Mouse (Mus musculus) hindbrain, postnatal 0 days (tissue): ENCODE measurements around the gene 1700010I14Rik. TPM values are rescaled to one million over a fixed set of nuclear protein-coding genes. Genes with fewer than 3 reads are reported as not detected.

Experiments used
- ATAC-seq: fragments of 200-750 bp; cut with Nextera tagmentation; 2 replicates; pipeline ENCODE4 v1.8.0; 2017; ENCODE audit warnings: mild to moderate bottlenecking, moderate TSS enrichment, moderate library complexity
- DNase-seq: peaks from one replicate; pipeline ENCODE4 v3.0.0-alpha.2; 2015; ENCODE audit warnings: low spot score
- H3K27ac ChIP-seq: fragments of 300-500 bp; sonication (generic); 2 replicates; pipeline ENCODE4 v1.5.1; 2014; ENCODE audit warnings: mild to moderate bottlenecking
- H3K27me3 ChIP-seq: fragments of 300-500 bp; sonication (generic); 2 replicates; pipeline ENCODE4 v1.6.1; 2014; ENCODE audit warnings: low read length, mixed read lengths; ENCODE audit not compliant: insufficient read depth
- H3K36me3 ChIP-seq: fragments of 300-500 bp; sonication (generic); 2 replicates; pipeline ENCODE4 v1.6.1; 2014; ENCODE audit warnings: low read length, mixed read lengths; ENCODE audit not compliant: insufficient read depth
- H3K4me1 ChIP-seq: fragments of 300-500 bp; sonication (generic); 2 replicates; pipeline ENCODE4 v1.6.1; 2014; ENCODE audit warnings: antibody characterized with exemption, low read length, mixed read lengths; ENCODE audit not compliant: insufficient read depth
- H3K4me2 ChIP-seq: fragments of 300-500 bp; sonication (generic); 2 replicates; pipeline ENCODE4 v1.6.1; 2014; ENCODE audit warnings: low read depth, mild to moderate bottlenecking, low read length, moderate library complexity, mixed read lengths
- H3K4me3 ChIP-seq: fragments of 300-500 bp; sonication (generic); 2 replicates; pipeline ENCODE4 v1.5.1; 2014; ENCODE audit warnings: low read length
- H3K9ac ChIP-seq: fragments of 300-500 bp; sonication (generic); replicated peaks from 2 replicates; pipeline ENCODE4 v1.6.1; 2014; ENCODE audit warnings: mild to moderate bottlenecking, low read length, moderate library complexity, mixed read lengths
- H3K9me3 ChIP-seq: fragments of 300-500 bp; sonication (generic); 2 replicates; pipeline ENCODE4 v1.6.1; 2016; ENCODE audit warnings: low read length, mixed read lengths
- CTCF ChIP-seq: IDR thresholded peaks from 2 replicates; pipeline ENCODE4 v1.5.1; 2016; ENCODE audit warnings: antibody characterized with exemption, control low read depth, low read depth
- WGBS: fragments of 180-500 bp; shearing (Covaris S2); extraction: QIAGEN DNeasy Blood & Tissue Kit; methylation state at CpG from one replicate; pipeline ENCODE4 v1.1.7; 2014; 5-methylcytosine and 5-hydroxymethylcytosine counted together
- polyA plus RNA-seq: library from polyadenylated mRNA; unstranded; fragments of >200 nt; fragmentation: Nextera tagmentation; extraction: Ambion mirVana; gene quantifications from 2 replicates; pipeline ENCODE4 v1.2.1, GENCODE M21; 2015
- total RNA-seq: library from RNA; depleted of rRNA; stranded (reverse); fragments of >200 nt; gene quantifications from 2 replicates; pipeline ENCODE4 v1.2.3, GENCODE M21; 2014

The 1700010I14Rik gene
- total and polyA plus RNA-seq, 2 experiments from 2014 or later: 0.84 to 2.8 TPM

DNA sequence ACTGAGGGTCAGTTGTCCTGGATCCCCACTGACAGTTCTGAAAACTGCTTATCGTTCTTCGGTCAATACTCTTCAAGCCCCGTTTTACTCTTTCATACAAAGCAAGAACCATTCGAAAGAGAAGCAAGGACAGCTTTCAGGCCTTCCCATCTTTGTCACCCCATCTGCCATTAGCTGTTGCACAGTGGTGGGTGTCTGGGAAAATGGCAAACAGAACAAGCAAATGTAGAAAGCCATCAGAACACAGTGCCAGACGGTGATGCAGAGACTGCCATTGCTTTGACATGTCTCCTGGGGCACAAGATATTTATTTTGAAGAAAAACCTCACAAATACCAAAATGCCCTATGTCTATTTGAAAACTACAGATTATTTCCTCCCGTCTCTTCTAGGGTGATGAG lies 11.4 kb upstream of the 1700010I14Rik start:
- no peak for ATAC-seq
- Histone ChIP-seq H3K4me2 (no peak overlapping the region), H3K9ac (no peak overlapping the region), H3K27ac (no peak overlapping the region), H3K36me3 (peaks cover 21% of the 10 kb centered on the region), H3K27me3 (no peaks in the 10 kb centered on the region), H3K9me3 (no peaks in the 10 kb centered on the region), H3K4me1 (no peaks in the 10 kb centered on the region), H3K4me3 (no peak overlapping the region)
- WGBS: 80% methylated on average over 6 of the region's 6 CpGs
- no peak for DNase-seq
- no peak for TF ChIP-seq CTCF

DNA sequence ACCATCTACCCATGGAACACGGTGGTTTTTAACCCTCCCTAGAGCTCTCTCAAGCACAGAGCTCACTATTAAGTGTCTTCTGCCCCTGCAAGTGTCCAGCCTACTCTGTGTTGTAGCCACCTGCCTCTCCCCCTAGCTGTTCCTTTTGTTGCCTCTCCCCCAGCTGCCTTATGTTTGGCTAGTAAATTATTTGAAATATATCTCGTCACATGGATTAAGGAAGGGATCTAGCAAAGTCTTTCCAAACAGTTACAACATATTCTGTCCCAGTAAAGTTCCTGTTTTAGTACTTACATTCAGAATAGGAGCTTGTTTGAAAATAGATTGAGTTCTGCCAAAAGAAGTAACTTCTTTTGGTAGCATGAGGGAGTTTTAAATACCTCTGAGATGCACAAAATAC lies 10.9 kb upstream of the 1700010I14Rik start:
- no peak overlapping the region for H3K4me3 ChIP-seq
- H3K27ac ChIP-seq: no peak overlapping the region
- no peak overlapping the region for H3K4me2 ChIP-seq
- ATAC-seq: no peak
- no peak for TF ChIP-seq CTCF
- no peaks in the 10 kb centered on the region for H3K27me3 ChIP-seq
- peaks cover 21% of the 10 kb centered on the region for H3K36me3 ChIP-seq
- no peak overlapping the region for H3K9ac ChIP-seq
- no peaks in the 10 kb centered on the region for H3K4me1 ChIP-seq
- 82% methylated on average over 2 of the region's 2 CpGs for WGBS
- no peaks in the 10 kb centered on the region for H3K9me3 ChIP-seq
- DNase-seq: no peak

DNA sequence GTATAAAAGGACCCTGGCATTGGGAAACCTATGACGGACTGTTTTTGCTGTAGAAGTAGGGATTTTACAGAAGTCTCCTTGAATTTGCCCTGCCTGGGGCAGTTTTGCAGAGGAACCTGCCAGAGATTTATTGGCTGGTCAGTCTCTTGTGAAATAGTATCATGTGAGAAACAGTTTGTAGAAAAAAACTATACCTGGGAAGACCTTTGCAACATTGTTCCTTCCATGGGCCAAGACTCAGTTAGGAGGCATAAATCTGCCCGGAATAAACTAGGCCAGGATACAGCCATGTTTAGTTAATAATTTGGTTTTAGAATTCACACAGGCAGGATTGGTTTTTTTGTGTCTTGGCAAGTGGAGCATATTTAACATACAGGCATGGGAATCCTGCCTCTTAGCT lies 4.6 kb upstream of the 1700010I14Rik start:
- DNase-seq (no peak), ATAC-seq (no peak)
- WGBS: 78% methylated on average over 2 of the region's 2 CpGs
- no peak overlapping the region for H3K9ac ChIP-seq
- no peaks in the 10 kb centered on the region for H3K9me3 ChIP-seq
- no peak overlapping the region for H3K4me3 ChIP-seq
- H3K36me3 ChIP-seq: peaks cover 19% of the 10 kb centered on the region
- H3K27me3 ChIP-seq: no peaks in the 10 kb centered on the region
- peaks cover 4% of the 10 kb centered on the region; the same call in 1 of the 2 replicates for H3K4me1 ChIP-seq
- no peak for TF ChIP-seq CTCF
- H3K27ac ChIP-seq: no peak overlapping the region
- no peak overlapping the region for H3K4me2 ChIP-seq

DNA sequence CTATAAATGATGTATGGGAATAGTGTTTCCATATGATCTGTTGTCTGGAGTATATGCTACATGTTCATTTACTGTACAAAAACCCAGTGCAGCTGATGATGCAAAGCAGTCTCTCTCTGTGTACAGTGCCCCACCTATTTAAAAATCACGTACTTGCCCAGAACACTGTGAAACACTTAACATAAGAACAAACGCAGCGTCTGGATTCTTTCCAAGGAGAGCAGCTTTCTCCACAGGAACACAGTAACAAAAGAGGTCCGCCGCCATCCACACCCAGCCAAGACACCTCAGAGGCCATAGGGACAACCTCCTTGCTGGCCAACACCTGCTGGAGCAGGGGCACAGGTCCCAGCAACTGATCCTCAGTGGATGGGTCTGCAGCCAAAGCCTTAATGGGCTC lies 2.4 kb upstream of the 1700010I14Rik start:
- TF ChIP-seq CTCF: no peak
- ATAC-seq (no peak), DNase-seq (peak; percentile 54)
- Histone ChIP-seq H3K27ac (no peak overlapping the region), H3K4me1 (peaks cover 4% of the 10 kb centered on the region; the same call in 1 of the 2 replicates), H3K9ac (no peak overlapping the region), H3K9me3 (no peaks in the 10 kb centered on the region), H3K36me3 (peaks cover 8% of the 10 kb centered on the region), H3K4me2 (no peak overlapping the region), H3K27me3 (no peaks in the 10 kb centered on the region), H3K4me3 (no peak overlapping the region)
- WGBS: 23% methylated on average over 5 of the region's 5 CpGs

DNA sequence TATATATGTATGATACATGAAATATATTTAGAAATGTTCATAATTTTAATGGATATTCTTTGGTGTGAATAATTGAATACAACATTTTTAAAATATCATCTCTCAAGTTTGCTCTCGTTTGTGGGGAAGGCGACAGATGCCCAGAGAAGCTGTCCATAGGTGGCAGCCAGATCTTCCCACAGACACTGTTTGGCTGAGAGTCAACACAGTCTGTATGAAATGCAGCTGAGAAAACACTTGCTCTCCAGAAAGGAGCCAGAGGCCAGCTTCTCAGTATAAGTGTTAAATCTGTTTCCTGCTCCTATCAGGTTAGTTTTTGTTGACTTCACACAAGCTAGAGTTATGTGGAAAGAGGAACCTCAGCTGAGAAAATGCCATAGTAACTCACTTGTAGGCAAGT lies 1.6 kb upstream of the 1700010I14Rik start:
- Histone ChIP-seq H3K27me3 (no peaks in the 10 kb centered on the region), H3K9ac (no peak overlapping the region), H3K4me2 (no peak overlapping the region), H3K27ac (no peak overlapping the region), H3K9me3 (no peaks in the 10 kb centered on the region), H3K4me1 (peaks cover 4% of the 10 kb centered on the region; the same call in 1 of the 2 replicates), H3K4me3 (no peak overlapping the region), H3K36me3 (peaks cover 4% of the 10 kb centered on the region; the same call in 1 of the 2 replicates)
- no peak for ATAC-seq
- 45% methylated on average over 2 of the region's 2 CpGs for WGBS
- no peak for TF ChIP-seq CTCF
- DNase-seq: peak; percentile 66

DNA sequence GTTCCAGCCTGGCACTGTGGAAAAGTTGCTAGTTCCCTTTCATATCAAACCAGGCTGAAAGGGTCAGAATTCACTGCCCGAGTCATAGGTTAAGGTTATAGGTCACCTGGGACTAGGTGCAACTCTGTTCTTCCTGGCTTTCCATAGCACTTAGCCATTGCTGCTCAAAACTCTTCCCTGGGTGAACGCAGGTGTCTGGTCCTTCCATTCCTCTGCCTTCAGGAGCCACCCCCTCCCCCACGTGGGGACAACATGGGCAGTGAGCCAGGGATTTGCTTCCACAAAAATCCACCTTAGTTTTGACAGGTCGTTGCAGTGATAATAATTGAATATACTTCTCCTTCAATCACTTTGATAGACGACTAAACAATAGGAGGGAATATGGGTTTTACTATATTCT lies 764 bp upstream of the 1700010I14Rik start:
- Histone ChIP-seq H3K4me1 (peaks cover 4% of the 10 kb centered on the region; the same call in 1 of the 2 replicates), H3K9ac (no peak overlapping the region), H3K36me3 (peaks cover 4% of the 10 kb centered on the region; the same call in 1 of the 2 replicates), H3K4me2 (no peak overlapping the region), H3K4me3 (no peak overlapping the region), H3K9me3 (no peaks in the 10 kb centered on the region), H3K27ac (no peak overlapping the region), H3K27me3 (no peaks in the 10 kb centered on the region)
- ATAC-seq: no peak
- TF ChIP-seq CTCF: no peak
- DNase-seq: no peak
- WGBS: 76% methylated on average over 5 of the region's 5 CpGs

DNA sequence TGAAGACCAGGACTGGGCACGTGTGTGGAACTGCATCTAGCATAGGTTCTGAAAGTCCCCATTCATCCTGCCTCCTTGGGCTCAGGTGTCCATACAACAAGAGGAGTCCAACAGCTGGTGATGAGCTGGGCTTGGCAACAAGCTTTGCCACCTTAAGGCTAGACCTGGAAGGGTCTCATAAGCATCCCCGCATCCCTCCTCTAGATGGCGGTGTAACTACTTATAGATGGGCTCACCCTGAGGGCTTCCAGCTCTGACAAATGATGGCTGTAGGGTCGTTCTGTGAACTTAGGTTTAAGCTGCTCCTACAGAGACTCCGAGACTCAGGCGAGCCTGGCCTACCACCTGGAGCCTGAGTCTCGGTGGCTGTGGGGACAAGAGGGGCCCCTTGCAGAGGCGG lies 3.0 kb downstream of the 1700010I14Rik start:
- peak; percentile 73 for DNase-seq

More for the DNA sequence above, 3.0 kb downstream of the 1700010I14Rik start:
- Histone ChIP-seq H3K4me1 (no peaks in the 10 kb centered on the region), H3K27me3 (no peaks in the 10 kb centered on the region), H3K9me3 (no peaks in the 10 kb centered on the region), H3K4me3 (no peak overlapping the region), H3K36me3 (no peaks in the 10 kb centered on the region), H3K4me2 (no peak overlapping the region), H3K9ac (no peak overlapping the region), H3K27ac (no peak overlapping the region)
- ATAC-seq: peak; percentile 7; the same call in 1 of the 2 replicates
- WGBS: 22% methylated on average over 8 of the region's 8 CpGs
- peak; percentile 66 for TF ChIP-seq CTCF
